Mouse (Mus musculus) adrenal gland, adult 2 months (tissue): ENCODE measurements around the gene Agbl4. TPM values are rescaled to one million over a fixed set of nuclear protein-coding genes. Genes with fewer than 3 reads are reported as not detected.

Source experiments
- DNase-seq: peaks from one replicate; pipeline ENCODE4 v3.0.0; 2021
- polyA plus RNA-seq: library from polyadenylated mRNA; depleted of rRNA; stranded (reverse); fragments of >200 nt; gene quantifications from 2 replicates; pipeline ENCODE4 v1.2.3, GENCODE M21; 2012
- total RNA-seq, 2 experiments: library from RNA; stranded (reverse); gene quantifications; 2 replicates each; pipeline ENCODE4 v1.2.3; 2021

Gene Agbl4
- total and polyA plus RNA-seq, 3 experiments, result 0.19 to 0.86 (median 0.32) TPM

DNA sequence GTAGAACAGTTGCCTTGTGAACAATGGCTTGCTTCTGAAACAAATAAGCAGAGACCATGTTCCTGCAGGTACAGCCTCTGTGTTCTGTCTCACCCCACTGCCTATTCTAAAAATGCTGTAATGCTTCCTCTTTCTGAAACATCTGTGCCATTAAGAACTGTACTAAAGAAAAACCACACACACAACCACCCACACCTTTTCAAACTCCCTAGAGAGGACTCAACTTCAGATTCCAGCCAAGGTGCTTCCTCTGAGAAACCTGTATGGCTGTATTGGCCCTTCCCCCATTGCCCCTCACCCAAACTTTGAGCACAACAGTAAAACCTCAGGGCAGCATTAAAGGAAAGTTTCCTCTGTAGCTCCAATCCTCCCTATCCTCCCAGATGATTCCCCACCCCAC lies 1002.3 kb downstream of the Agbl4 start:
- no peak for DNase-seq

DNA sequence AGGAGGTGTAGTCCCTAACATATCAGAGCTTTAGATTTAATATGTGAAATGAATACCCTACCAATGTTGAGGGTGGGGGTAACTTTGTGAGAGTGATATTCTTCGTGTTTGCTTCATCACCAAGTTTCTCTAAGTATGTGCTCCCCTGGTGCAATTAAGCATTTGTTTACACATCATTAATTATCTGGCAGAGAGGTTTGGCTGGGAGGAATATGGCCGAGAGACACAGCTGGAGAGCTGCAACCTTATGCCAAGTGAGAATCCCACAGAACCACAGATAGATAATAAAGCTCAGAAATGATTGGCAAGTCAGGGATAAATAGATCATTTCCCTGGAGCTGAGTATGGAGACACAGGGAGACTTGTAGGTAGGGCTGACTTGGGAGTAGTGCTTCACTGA lies 1003.2 kb downstream of the Agbl4 start:
- DNase-seq, result no peak

DNA sequence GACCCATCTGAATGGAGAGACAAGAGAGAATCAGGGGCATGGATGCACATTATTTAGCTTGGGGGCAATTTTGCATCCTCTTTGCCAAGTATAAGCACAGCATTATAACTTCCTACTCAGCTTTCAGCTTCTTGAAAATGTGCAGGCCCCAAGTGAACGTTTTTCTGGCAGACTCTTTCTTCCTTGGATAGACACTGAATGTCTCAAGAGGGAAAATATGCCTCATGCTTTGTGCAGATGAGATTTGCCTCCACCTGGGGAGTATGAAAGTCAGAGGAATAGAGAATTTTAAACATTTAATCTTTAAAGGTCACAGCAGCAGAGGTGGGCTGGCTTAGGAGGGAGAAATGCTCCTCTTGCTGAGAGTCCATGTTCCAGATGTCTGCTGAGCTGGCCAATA lies 1005.8 kb downstream of the Agbl4 start:
- no peak for DNase-seq

DNA sequence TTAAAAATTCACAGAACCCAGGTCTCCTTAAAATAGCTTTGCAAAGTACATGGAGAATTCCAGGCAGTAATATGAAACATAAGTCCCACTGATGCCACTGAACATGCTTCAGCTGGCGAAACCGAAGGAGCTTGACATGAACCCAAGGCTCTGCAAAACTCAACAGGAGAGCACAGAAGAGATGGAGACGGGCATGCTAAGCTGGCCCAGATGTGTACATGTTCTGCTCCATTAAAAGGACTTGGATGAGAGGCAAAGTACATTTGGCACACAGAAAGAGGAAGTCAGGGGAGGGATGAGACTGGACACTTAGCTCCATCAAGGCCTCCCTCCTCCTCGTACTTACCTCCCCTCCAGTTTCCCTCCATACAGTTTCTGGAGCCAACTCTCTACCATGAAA lies 1013.3 kb downstream of the Agbl4 start:
- no peak for DNase-seq

DNA sequence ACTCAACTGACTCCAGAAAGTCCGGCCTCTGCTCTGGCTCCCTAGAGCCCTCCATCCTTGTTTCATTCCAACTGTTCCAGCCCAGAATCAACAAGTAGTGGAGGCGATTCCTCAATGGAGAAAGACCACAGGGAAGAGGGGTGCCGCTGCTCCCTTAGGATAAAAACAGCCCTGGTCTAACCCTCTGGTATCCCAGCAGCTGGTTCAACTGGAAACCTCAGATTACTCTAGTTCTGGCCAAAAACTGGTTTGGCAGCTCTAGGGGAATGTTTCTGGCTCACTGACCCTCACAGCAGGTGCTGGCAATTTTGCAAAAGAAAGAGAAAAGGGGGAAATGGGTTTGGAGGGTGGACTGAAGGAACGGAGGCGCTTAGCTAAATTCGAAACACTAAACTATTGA lies 1016.9 kb downstream of the Agbl4 start:
- no peak for DNase-seq

DNA sequence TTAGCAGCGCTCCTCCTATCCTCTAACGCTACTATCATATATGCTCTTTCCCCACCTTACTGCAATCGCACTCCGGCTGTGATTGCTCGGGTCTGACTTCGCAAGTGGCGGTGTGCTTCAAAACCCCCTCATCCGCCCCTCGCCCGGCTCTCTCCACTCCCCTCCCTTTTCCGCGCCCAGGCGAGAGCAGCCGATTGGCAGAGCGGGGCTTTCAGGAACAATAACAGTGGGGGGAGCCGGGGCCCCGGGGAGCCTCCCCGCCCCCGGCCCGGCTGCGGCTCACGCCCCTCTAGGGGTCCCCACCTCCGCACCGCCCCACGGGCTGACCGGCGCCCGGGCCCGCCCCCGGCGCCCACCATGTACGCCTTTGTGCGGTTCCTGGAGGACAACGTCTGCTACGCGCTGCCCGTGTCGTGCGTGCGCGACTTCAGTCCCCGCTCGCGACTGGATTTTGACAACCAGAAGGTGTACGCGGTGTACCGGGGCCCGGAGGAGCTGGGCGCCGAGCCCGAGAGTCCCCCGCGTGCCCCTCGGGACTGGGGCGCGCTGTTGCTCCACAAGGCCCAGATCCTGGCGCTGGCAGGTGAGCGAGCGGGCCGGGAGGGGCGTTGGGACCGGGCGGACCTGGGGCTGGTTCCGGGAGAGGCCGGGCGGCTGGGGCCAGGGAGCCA lies 1017.5 kb downstream of the Agbl4 start, which contains the start of gene Bend5:
Bend5 (plus strand) TSS at position 189 of the 671 bp plus-strand sequence.
- DNase-seq, result peak; percentile 86

DNA sequence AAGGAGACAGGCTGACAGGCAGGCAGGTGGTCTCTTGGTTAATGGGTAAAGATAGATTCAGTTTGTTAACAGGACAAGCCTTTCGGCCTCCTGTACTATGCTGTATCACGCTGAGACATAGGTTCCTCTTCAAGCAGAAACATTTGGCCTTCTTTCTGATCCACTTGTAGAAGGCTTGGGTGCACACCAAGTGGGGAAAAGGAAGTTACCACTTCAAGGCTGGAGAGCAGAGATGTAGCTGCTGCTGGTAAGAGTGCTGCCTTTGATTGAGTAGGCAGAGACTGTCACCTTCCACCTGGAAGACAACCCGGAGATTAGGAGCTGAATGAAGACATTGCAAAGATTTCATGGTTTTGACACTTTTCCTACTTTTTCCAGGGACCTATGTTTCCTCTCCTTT lies 1018.7 kb downstream of the Agbl4 start:
- no peak for DNase-seq

DNA sequence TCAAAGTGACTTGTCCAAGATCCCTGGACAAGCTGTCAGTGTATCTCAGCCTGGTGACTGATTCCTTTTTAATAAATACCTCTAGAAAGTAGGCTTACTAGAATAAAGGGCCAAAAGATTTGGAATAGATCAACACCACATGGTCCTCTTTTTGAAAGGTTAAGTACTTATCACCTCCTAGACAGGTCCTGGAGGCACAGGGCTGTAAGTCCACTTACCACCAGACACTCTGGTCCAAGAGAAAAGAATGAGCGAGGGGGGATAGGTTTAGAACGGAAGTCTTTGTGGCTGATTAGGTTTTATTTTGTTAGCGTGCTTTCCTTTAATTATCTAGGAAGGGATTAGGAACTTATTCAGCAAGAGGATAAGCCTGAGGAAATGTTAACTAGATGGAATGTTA lies 1019.1 kb downstream of the Agbl4 start:
- no peak for DNase-seq

DNA sequence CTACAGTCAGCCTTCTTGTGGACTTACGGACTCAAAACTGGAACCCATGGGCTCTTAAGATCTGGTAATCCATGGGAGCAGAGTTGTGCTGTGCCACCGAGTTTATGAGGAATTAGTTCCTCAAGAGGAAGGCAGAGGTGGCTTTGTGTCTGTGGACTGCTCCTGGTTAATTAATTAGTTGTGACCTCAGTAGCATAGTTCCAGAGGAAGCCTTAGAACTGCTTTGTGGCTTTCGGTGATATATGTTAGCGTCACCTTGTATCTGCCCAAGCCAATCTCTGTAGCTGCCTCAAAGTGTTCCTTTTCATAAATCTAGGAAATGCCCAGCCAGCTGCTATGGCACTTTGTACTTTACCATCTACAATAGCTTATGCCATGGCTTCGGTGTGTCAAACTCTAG lies 1020.3 kb downstream of the Agbl4 start:
- DNase-seq, result no peak

DNA sequence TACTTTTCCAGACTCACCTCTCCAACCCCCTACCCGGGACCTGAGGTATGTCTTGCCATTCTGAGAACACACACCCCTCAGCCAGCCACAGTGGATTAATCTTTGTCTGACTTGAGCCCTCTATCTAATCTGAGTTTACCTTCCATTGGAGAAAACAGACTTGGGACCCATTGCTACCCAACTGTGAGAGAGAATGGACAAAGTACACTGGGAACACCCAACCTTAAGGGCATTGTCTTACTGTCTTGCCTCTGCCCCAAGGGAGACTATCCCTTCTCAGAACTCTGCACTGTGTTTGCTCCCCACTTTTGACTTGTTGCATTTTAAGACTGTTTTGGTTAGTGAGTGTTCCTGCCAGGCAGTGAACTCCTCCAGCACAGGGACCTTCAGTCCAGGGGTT lies 1022.0 kb downstream of the Agbl4 start:
- DNase-seq, result no peak

DNA sequence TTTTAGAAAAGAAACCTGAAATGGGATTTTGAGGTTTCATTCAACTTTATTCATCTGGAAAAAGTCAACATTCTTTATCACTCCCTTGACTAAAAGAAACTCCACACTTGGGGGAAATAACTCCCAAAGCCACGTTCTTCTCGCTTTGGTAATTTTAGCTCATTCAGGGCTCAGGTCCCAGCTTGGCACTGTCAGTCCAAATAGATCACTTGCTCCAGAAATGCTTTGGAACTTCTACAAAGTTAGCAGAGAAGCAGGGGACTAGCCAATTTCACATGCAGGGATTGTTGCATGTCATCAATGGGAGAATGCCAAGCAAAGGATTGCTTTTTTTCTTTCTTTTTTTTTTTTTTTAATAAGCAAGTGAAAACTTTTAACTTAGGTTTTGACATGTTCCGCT lies 1022.6 kb downstream of the Agbl4 start:
- no peak for DNase-seq

DNA sequence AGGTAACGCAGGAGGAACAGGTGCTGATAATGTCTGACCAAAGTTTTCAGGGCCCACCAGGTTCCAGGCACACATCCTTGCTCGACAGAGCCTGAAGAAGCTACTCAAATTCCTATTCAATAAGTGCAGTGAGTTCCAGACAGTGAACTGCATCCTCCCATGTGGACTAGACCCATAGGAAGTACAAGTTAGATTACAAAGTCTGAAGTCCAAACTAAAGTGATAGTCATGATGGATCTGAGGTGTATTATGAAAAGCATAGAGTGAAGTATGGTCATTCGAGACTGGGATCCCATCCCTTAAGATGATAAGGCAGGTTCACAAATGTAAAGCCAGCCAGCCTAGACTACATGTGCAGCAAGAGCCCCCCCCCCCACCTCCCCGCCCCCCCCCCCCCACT lies 1023.5 kb downstream of the Agbl4 start:
- DNase-seq, result no peak

DNA sequence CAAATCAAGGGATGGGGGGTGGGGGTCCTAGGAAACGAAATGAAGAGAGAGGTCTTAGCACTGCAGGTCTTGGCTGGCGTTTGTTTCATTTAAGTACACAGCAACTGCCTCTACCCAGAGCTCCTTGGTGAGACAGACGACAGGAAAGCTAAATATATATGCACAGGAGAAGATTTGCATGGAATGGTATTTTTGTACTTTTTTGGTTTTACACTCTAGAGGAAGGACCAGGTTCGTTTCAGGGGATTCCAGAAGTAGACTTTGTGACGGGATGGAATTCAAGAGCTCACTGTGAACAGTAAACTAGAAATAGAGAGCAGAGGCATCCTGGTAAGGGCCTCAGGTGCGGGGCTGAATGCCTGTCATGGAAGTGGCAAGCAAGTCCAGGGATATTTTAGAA lies 1024.3 kb downstream of the Agbl4 start:
- DNase-seq, result no peak

DNA sequence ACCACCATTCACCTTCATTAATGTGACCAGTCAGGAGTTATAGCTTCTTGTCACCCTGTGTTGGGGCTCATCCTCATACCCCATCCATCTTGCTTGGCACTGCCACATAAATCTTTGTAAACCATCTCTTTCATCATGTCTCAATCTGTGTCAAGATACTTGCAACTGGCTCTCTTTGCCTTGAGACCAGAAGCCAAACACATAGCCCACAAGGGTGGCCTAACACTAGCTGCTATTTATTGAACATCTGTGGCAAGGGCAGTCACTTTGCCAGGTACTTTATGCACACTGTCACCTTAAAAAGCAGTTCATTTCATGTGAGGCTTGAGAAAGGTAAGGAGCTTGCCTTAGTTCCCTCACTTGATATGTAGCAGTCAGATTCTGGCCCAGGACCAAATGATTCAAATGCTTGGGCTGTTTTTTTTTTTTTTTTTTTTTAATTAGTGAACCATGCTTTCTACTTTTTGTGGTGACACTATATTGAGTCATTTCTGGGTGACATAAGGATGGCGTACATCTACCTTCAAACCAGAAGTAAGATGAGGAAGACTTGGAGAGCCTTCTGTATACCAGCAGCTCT lies 1027.0 kb downstream of the Agbl4 start:
- DNase-seq, result peak; percentile 50

DNA sequence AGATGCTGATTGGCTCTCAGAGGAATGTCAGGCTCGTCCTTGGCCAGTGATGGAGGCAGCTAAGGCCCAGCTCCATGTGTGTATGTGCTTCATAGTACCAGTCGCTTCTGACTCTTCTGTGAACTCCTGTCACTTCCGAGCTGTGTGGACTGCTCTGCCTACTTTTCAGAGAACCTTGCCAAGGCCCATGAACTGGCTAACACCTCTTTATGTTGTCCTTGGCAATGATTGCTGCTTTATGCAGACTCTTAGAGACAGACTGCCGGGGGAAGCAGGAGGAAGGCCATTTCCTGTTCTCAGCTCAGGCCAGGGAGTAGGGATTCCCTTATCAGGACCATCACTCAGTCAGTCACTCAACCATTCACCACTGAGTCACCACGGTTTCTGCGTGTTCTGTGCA lies 1027.7 kb downstream of the Agbl4 start:
- DNase-seq, result peak; percentile 59

DNA sequence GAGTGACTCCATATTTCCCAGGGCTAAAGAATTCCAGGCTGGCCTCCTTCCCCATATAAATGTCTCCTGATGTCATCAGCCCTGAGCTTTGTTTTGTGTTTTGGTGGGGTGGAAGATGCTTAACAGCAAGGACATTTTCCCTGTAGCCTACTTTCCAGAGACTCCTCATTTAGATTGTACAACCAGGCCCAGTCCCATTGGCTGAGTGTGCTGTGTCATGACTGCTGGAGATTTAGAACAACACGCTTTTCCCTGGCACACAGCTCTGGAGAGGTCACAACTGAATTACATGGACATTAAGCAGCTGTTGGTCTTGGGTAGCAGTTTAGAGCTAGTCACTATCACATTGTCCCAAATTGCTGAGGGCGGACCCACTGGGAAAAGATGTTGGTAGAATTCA lies 1033.7 kb downstream of the Agbl4 start:
- no peak for DNase-seq

DNA sequence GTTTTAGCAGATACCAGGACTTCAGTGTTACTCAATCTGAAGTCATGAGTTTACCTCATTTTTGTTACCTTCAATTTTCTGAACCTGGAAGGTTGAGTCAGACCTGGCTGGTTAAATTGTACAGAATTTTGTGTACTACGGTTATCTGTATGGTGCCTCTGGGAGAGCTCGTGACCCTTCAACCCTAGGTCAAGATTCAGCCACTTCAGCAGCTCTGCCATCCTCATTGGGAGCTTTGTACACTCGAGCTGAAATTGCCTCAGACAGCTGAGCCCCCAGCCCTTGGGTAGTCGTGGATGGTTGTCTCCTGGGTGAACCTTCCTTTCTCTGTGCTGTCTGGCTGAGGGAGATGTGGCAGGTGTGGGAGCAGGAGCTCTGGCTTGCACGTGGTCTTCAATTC lies 1034.6 kb downstream of the Agbl4 start:
- no peak for DNase-seq

DNA sequence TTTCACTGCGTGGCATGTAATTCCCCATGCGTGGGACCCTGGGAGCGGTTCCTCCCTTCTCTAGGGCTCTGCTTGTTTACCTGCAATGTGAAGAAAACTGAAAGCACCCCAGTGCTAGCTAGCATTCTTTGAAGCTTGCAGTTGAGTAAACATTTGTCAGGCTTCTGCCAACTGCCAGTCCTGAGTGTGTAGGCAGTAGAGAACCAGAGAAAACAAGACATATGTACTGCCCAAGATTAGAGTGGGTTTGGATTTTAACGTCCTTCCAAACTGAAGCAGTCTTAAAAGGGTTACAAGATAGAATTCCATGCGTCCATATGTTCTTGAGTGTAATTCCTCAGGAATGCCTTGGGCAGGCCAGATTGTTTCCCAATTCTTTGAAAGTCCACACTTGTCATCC lies 1035.0 kb downstream of the Agbl4 start:
- no peak for DNase-seq

DNA sequence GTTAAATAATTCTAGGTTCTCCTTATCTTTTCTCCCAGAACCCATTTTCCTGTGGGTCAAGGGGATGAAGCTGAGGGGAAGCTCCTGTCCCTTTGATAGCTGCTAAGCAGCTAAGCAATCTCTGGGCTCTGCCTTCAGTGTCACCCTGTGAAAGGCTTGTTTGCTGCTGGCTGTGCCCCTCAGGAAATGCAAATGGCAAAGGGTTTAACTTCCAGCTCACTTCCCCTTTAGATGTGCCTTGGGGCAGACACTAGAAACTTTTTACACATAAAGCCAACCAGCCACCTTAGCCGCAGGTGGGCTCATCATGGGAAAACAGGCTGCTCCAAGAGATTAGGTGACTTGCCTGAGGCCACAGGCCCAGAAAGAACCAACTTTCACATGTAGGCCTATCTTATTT lies 1044.2 kb downstream of the Agbl4 start:
- no peak for DNase-seq

DNA sequence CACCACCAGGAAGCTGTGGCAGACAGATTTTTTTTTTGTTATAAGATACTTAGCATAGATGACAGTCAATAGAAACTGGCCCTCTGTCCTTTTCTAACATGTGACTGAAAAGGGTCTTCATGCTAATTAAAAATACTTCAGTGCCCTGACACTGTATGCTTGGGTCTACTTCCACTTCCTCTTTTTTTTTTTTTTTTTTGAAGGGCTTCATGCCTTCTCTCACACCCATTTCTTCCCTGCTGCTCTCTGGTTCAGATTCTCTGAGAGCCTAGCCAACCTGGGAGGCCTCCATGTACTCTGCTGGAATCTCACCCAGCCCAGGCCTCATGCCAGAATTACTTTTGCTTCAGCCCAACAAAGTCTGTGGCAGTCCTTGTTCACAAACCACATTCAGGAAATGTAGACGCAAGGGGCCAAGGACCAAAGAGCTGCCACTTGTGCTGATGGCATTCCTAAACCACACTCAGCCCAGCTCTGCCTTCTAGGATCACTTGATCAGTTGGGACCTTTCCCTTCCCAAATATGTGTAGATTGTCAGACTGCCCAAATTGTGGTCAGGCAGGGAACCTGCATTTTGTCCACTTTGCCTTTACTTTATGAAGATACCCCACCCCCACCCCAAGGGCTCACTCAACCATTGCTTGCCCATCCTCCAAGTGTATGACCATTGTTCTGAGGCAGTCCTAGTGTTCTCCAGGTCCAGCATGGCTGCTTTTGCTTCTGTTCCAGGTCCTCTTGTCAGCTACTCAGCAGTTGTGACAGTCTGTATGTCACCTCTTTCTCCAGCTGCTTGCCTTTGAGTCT lies 1045.2 kb downstream of the Agbl4 start:
- DNase-seq, result peak; percentile 62

DNA sequence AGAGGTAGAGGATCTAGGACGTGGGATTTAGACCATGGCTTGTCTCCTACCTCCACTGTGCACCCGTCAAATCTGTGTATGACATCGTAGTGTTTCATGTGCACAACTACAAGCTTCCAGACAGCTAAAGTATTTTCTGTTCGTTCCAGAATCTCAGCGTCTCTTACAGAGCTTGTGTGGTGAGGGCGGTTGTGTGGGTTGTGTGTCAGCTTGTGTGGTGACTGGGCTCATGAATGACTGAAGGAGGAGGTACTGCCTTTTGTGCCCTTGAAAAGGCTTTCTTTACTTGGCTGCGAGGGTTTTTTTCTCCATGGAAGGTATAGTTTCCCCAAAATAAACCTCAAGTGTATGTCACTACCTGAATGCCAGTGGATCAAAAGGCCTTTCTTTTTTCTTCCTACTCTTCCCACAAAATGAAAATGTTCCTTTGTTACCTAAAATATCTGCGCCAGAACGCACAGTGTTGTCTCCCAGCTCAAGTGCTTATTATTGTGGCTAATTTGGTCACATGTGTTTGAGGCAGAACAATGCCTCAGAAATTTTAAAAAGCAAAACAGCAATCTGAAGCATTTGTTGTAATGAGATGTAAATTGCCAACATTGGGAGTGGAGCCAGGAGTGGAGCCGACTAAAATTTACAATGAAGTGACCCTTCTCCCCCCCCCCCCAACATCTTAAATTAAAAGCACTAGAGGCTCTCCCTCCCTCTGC lies 1046.6 kb downstream of the Agbl4 start:
- no peak for DNase-seq

DNA sequence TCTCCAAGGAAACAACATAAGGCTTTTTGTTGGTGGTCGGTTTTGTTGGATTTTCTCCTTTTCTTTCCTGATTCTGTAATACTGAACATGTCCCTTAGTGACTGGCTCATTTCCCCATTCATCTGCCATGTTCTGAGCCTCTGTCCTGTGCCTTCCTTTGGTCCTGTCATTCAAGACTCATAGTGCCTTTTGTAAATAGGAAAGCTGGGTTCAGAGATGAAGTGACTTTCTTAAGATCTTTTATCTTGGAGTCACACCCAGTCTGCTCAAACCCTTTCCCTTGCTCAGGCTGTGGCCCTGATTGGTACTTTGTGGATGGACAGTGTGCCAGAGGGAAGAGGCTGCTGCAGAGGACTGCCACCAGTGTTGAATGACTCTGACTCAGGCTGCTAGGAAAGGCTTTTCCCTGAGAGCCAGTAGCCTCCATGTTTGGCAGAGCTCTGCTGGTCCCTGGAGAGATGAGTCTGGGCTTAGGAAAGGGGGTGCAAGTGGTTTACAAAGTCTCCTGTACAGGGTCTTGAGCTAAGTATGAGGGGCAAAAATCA lies 1047.2 kb downstream of the Agbl4 start:
- no peak for DNase-seq

DNA sequence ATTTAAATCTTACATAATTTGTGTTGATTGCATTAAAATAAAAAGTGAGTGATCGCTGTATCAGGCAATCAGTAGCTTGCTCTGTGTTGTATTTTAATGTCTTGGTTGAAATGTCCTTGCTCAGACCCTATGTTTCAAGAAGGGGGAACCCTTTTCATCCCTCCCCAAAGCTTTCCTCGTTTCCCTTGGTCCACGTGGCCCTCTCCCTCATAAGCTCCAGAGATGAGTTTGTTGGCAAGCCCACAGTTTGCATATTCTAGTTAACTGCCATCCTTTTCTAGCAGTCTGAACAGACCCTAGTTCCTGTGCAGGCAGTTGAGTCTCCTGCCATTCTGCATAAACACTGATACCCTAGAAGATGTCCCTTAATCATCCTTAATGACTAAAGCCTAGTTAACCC lies 1050.5 kb downstream of the Agbl4 start:
- DNase-seq, result no peak
